Mouse (Mus musculus): ENCODE results near the gene Eps8.

GRCm38 (mm10) chr6:137646726-137647125, 8.0 kb downstream of the Eps8 start:
- TF ChIP-seq CTCF (IDR thresholded peaks at IDR 0.05; ENCODE audit: insufficient read depth, low read length) (no peak), POLR2A (IDR thresholded peaks at IDR 0.05; ENCODE audit: borderline replicate concordance, extremely low read depth, low read depth, low read length) (no peak)

Measured in lung, adult 2 months (tissue).